Mouse (Mus musculus) bone marrow, adult 2 months (tissue): ENCODE measurements around the gene Slc26a11.

Source experiments
- CTCF ChIP-seq: fragments of 200-500 bp; IDR thresholded peaks from 2 replicates; pipeline ENCODE4 v1.5.1; 2011; ENCODE audit warnings: low read length, control low read depth; ENCODE audit not compliant: control insufficient read depth, insufficient read depth
- POLR2A ChIP-seq: fragments of 200-500 bp; IDR thresholded peaks from 2 replicates; pipeline ENCODE4 v1.6.1; 2011; ENCODE audit warnings: low read depth, mild to moderate bottlenecking, control low read depth, low read length, borderline replicate concordance; ENCODE audit not compliant: control insufficient read depth

DNA sequence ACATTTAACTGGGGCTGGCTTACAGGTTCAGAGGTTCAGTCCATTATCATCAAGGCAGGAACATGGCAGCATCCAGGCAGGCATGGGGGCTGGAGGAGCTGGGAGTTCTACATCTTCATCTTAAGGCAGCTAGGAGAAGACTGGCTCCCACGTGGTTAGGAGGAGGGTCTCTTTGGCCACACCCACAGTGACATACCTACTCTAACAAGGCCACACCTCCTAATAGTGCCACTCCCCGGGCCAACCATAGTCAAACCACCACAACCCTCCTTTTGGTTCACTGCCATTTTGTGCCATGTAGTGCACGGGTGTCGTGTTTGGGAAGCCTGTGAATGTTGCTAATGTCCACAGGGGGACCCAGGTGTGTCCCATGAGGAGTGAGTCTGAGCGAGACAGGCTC lies 52.6 kb downstream of the Slc26a11 start:
- TF ChIP-seq POLR2A, result no peak
- no peak for TF ChIP-seq CTCF
